Mouse (Mus musculus): ENCODE data around the gene Noct. TPM values are rescaled to one million over a fixed set of nuclear protein-coding genes. Genes with fewer than 3 reads are reported as not detected.

Gene Noct
- polyA plus RNA-seq (2012; ENCODE audit: low replicate concordance): 3.4 and 3.8 TPM in 2 replicates

DNA sequence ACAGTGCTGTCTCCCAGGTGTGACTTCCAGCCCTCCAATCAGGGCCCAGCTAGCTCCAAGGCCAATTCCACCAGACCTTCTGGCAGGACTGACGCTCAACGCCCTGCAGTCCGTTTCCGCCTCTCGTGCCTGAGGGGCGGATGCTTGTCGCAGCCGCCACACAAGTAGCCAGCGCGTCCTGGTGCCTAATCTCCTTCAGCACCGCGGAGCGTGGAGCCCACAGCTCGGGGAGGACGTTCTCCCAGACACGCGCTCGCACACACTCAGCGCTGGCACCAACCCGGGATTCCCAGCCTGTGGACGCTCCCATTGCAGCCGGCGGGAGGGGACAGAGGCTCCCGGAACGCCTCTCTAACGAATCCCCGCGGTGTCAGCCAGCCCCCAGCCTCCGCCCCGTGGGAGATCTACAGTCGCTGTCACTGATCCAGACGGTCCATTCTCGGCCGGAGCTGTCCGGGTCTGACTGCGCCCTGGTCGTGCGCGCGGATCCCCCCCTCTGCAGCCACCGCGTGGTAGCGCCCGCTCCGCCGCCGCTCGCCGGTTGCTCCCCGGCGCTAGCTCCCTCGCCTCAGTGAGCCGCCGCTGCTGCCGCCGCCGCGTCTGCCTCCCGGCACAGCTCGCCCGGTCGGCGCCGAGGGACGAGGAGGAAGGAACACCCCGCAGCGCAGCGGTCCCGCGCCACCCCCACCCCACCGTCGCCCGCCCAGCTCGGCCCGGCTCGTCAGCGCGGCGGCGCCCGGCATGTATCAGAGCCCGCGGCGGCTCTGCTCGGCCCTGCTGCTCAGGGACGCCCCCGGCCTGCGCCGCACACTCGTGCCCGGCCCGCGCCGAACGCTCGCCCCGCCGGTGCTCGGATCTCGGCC is at the start of gene Noct:
Gene Noct, plus strand, starts transcription at position 85 of the 863 bp plus-strand sequence.

Other genes starting within 250 kb of the Noct start
- gene Elf2, start 116.2 kb downstream of the Noct start, polyA plus RNA-seq (2012; ENCODE audit: low replicate concordance): 23.3 and 49.5 TPM in 2 replicates
- gene Mgarp, start 172.3 kb downstream of the Noct start, polyA plus RNA-seq (2012; ENCODE audit: low replicate concordance): 0.11 and 0.25 TPM in 2 replicates
- gene Ndufc1, start 184.5 kb downstream of the Noct start, polyA plus RNA-seq (2012; ENCODE audit: low replicate concordance): 1.2 and 36.4 TPM in 2 replicates
- 8.0 and 8.6 TPM in 2 replicates for gene Naa15, start 190.7 kb downstream of the Noct start, polyA plus RNA-seq (2012; ENCODE audit: low replicate concordance)

All from hematopoietic multipotent progenitor cell, adult 10-12 weeks (in vitro differentiated cells).